Mouse (Mus musculus) embryo, embryonic 11 days (tissue): Measurements from ENCODE around the gene Nabp1.
"Not testable (repeated sequence)": the region's sequence is repeated elsewhere in the genome, so short reads cannot be mapped to it uniquely, and the experiment has no call there.

Experiments
- DNase-seq: peaks from one replicate; pipeline ENCODE4 v3.0.0-alpha.2; 2015

The Nabp1 gene

GRCm38 (mm10) chr1:51480386-51480785 lies 2.2 kb upstream of the Nabp1 start:
- DNase-seq, result no peak

GRCm38 (mm10) chr1:51479691-51480090 lies 1.5 kb upstream of the Nabp1 start:
- DNase-seq, result no peak

- DNase-seq, result no peak
Observed at GRCm38 (mm10) chr1:51479027-51479329, 753 bp upstream of the Nabp1 start.

GRCm38 (mm10) chr1:51477656-51478081 lies 556 bp downstream of the Nabp1 start:
- no peak for DNase-seq

GRCm38 (mm10) chr1:51476405-51476804 lies 1.8 kb downstream of the Nabp1 start:
- DNase-seq, result no peak

GRCm38 (mm10) chr1:51468077-51468476 lies 10.1 kb downstream of the Nabp1 start:
- DNase-seq, result no peak

- DNase-seq, result no peak
Observed at GRCm38 (mm10) chr1:51467181-51467580, 11.0 kb downstream of the Nabp1 start.

GRCm38 (mm10) chr1:51466385-51466784 lies 11.8 kb downstream of the Nabp1 start:
- DNase-seq, result peak; percentile 45

- no peak for DNase-seq
Observed at GRCm38 (mm10) chr1:51465285-51465684, 12.9 kb downstream of the Nabp1 start.

- no peak for DNase-seq
Observed at GRCm38 (mm10) chr1:51463038-51463437, 15.2 kb downstream of the Nabp1 start.

GRCm38 (mm10) chr1:51458731-51459450 lies 19.3 kb downstream of the Nabp1 start:
- peak; percentile 82 for DNase-seq

GRCm38 (mm10) chr1:51458089-51458488 lies 20.1 kb downstream of the Nabp1 start:
- DNase-seq, result no peak

- DNase-seq, result no peak
Observed at GRCm38 (mm10) chr1:51457249-51457648, 21.0 kb downstream of the Nabp1 start.

GRCm38 (mm10) chr1:51448789-51449188 lies 29.4 kb downstream of the Nabp1 start:
- no peak for DNase-seq

- peak; percentile 63 for DNase-seq
Observed at GRCm38 (mm10) chr1:51445854-51446460, 32.3 kb downstream of the Nabp1 start.

GRCm38 (mm10) chr1:51445161-51445853 lies 32.9 kb downstream of the Nabp1 start:
- DNase-seq, result no peak

- no peak for DNase-seq
Observed at GRCm38 (mm10) chr1:51429775-51430174, 48.5 kb downstream of the Nabp1 start.

- DNase-seq, result no peak
Observed at GRCm38 (mm10) chr1:51426298-51426697, 51.9 kb downstream of the Nabp1 start.

GRCm38 (mm10) chr1:51421029-51421428 lies 57.2 kb downstream of the Nabp1 start:
- not testable (repeated sequence) for DNase-seq

- peak; percentile 8 for DNase-seq
Observed at GRCm38 (mm10) chr1:51418753-51419152, 59.5 kb downstream of the Nabp1 start.
